Mouse (Mus musculus): Measurements from ENCODE around the gene Kcnj12.

Kcnj12 gene

DNA sequence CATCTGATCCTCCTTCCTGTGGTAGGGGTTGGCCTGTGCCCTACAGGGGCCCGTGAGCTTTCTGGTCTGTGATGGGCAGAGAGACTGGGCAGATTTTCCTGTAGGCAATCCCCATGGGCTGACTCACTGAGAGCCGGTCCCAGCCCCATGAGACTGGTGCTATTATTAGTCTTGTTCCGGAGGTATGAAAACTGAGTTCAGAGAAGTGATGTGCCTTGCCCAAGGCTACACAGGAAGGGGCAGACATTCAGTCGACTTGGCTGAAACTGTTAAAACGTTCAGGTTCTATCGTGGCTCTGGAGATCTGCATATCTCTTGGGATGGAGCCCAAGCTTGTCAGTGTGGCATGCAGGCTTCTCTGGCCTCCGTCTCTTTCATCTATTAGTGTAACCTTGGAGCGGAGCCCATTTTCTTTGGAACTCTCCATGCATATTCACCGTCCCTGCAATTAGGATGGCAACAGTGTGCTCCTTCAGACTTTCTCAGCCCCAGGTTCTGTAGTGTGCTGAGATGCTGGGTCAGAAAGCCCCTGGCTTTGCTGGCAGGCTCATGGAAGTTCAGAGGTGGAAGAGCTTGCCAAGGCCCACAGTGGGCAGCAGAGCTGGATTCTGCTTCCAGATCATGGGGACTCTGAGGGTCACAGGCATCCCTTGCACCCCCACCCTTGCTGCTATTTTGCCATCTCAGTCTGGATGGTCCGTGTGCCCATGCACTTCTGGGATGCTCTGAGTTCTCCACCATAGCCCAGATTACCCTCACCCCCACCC is 37.5 kb downstream of the Kcnj12 start:
- no peak for DNase-seq (ENCODE audit: low spot score)

DNA sequence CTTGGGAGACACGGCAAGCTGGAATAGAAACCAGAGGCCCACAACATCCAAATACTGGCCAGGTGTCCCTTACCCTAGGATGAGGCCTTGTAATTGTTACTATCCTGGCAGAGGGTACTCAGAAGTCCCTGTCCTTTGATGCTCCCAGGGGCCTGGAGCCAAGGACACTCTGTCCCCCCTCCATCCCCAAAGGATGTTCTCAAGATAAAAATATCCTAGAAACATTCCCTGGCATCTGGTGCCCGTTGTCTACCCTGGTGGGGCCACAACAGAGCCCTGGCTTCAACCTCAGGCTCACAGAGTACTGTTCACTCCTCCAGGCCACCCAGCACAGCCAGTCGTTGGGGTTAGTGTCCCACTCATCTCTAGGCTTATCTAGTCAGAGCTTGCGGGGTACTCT is 38.3 kb downstream of the Kcnj12 start:
- DNase-seq (ENCODE audit: low spot score): no peak

DNA sequence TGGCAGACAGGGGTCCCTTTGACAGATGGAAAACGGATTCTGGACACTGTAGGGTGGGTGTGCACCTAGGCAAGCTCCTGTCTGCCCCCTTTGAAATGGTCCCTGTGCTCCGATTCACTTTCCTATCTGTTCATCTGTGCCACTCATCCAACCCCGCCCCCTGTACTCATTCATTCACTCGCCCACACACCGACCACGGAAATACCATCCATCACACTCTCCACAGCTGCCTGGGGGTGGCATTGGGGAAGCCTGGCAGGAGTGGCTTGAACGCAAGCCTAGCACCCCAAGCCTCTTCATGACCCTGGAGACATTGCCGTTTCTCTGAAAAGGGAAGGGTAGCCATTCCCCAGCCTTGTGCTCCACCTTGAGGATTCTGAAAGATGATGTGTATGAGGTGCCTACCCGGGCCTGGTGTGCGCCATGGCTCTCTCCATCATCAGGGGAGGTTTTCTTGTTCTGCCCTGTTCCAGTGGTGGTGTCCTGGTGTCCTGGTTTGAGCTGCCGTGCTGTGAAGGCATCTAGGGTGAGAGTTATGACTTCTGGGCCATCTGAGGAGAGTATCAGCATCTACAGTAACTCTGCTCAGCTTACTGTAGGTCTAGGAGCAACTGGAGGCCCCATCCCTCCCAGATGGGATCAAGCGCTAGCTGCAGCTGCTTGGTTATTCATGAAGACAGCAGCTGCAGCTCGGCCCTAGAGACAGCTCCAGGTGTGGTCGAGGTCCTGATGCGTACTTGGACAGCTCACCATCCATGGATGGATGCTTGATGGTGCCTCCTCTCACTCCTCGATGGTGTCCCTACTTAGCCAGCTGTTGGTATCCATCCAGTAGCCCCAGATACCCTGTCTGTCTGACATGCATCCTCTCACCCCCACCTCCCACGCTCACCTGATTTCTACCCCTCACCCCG is 40.4 kb downstream of the Kcnj12 start:
- DNase-seq (ENCODE audit: low spot score): no peak

DNA sequence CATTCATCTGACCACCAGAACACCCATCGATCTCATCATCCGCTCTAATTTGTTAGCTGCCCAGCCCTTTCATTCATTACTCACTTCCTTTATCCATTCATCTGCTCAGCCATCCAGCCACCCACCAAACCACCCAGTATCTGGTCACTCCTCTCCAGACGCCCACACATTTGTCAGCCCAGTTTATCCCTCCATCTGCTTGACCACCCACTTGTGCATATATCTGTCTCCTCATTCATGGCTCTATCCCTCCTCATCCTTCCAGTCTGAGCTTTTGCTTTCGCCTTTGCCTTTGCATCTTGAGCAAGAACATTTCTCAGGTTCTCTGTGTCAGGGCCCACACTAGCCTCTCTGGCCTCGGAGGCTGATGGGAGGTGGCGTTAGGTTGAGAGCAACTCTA is 41.1 kb downstream of the Kcnj12 start:
- DNase-seq (ENCODE audit: low spot score): no peak

DNA sequence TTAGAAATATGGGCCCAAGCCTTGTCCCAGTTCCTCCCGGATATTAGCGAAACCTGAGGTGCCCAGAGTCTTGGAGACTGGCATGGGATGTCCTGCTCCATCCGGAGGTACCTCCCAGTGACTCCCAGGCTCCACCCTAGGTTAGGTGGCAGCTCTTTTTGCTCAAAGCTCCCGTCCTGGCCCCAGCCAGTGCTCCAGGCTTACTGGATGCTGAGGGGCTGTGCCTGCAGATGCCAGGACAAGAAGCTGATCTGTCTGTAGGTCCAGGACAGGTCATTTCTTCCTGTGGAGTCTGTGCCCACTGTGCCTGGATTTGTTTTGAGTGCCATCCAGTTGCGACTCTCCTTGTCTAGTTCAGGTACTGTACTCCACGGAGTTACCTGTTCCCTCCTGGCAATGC is 43.3 kb downstream of the Kcnj12 start:
- no peak for DNase-seq (ENCODE audit: low spot score)

DNA sequence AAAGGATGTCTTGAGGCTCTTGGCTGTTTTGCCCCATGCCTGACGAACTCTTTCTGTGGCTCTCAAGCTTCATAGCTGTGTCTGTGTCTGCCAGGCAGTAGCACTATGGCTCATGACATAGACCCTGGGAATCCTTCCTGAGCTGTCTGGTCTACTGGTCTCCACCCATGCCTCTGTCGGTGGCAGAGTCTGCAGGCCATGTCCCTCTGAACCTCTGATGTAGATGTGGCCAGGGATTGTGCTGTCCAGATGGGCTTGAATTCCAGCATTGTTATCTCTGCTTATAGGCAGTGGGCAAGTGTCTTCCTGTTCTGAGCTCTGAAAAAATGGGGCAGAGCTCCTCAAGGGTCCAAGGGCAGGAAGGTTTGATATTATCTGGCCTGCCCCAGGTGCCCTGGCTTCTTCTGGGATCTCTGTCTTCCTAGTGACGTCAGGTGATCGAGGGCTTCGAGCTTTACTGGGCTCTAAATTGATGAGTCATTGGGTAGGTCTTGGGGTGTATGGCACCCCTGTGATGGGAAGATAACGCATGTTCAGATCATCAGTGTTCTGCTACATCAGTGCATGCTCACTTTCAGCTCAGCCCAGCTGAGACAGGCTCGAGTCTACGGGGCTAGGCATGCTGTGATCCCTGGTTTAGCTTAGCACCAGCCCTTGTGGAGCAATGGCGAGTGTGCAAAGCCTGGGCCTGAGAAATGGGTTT is 44.9 kb downstream of the Kcnj12 start:
- DNase-seq (ENCODE audit: low spot score): no peak

DNA sequence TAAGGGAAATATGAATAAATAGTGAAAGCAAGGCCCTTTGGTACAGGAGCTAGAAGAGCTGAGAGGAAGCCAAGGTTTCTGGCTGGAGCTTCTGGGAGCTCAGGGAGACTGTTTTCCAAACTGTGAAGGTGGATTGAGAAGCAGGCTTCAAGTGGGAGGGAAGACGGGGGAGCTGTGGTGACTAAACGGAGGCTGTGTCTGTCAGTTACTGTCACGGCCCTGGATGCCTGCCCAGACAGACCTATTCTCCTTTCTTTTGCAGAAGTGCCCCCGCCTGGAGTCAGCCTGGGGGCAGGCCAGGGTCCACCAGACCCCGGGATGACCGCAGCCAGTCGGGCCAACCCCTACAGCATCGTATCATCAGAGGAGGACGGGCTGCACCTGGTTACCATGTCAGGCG is 46.5 kb downstream of the Kcnj12 start:
- no peak for DNase-seq (ENCODE audit: low spot score)

DNA sequence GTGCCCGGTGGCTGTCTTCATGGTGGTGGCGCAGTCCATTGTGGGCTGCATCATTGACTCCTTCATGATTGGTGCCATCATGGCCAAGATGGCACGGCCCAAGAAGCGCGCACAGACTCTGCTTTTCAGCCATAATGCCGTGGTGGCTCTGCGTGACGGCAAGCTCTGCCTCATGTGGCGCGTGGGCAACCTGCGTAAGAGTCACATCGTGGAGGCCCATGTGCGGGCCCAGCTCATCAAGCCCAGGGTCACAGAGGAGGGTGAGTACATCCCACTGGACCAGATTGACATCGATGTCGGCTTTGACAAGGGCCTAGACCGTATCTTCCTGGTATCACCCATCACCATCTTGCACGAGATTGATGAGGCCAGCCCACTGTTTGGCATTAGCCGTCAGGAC is 47.3 kb downstream of the Kcnj12 start:
- DNase-seq (ENCODE audit: low spot score): no peak

DNA sequence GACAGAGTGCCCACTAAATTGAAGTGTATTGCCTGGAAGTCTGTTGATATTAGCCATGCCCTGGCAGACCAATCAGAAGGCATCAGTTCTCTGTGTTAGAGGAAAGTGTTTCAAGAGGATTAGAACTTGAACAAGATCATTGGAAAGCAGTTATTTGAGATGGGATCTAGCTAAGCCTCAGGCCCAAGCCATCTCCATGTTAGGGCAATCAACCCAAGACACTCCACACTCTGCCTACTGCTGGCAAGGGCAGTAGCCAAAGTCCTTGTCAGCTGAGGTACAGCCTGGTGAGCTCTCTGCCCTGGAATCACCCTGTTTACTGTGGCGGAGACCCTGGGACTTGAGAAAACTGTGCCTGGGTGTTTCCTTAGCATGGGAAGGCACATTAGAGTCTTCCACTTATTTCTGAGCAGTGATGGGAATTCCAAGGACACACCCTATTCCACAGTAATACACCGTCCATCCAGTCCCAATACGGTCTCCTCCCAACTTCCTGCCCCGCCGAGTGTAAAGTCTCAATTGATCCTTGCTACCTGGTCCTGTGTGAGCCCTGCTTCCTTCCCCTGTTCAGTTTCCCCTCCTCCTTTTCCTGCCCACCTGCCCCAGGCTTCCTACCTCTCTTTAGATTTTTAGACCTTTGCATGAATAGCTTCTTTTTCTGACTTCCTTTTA is 52.4 kb downstream of the Kcnj12 start:
- no peak for DNase-seq (ENCODE audit: low spot score)

DNA sequence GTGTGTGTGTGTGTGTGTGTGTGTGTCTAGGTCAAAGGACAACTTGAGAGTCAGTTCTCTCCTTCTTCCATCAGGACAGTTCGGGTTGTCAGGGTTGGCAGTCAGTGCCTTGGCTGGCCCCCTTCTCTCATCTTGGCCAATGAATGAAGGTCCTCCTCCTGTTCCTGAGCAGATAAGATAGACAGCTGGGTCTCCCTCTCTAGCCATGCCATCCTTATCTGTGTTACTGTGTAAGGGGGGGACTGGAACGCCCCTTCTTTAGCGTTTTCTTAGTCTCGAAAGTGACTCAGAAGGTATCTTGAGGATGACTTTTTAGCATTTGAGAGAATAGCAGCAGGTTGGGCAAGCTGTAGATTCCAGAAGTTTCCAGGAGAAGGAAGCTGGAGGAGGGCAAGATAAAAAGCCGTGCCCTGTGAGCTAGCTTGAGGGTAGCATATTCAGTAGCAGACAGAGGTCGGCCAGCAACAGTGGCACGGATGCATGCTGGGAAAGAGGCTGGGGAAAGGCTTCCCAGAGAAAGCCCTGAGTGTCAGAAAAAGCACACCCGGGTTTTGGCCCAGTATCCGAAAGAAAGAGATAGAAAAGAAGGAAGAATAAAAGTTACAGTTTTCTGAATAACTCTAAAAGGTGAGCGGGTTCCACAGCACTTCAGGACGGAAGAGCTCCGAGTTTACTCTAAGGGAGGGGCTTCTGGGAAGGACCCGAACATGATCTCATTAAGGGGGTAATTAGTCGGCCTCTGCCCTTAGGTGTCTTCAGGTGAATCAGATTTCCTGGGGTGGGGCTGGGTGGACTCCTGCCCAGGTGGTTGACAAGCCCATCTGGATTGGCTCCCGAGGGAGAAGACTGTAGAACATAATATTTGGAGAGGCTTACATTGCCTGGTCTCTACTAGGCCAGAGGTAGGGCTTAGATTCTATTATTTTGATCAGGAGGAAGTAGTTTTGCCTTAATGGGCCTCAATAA is 53.3 kb downstream of the Kcnj12 start:
- DNase-seq (ENCODE audit: low spot score): no peak

DNA sequence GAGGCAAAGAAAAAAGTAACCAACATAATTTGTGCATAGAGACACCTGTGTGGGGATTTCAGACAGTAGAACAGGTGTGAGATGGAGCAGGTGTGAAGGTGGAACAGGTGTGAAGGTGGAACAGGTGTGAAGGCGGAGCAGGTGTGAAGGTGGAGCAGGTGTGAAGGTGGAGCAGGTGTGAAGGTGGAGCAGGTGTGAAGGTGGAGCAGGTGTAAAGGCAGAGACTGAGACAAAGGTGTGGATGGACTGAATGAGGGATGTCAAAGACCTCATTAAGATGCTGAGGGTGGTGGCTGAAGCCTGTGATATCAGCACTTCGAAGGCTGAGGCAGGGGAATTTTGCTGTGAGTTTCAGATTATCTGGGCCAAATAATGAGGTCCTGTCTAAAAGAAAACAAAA is 59.3 kb downstream of the Kcnj12 start:
- no peak for DNase-seq (ENCODE audit: low spot score)

DNA sequence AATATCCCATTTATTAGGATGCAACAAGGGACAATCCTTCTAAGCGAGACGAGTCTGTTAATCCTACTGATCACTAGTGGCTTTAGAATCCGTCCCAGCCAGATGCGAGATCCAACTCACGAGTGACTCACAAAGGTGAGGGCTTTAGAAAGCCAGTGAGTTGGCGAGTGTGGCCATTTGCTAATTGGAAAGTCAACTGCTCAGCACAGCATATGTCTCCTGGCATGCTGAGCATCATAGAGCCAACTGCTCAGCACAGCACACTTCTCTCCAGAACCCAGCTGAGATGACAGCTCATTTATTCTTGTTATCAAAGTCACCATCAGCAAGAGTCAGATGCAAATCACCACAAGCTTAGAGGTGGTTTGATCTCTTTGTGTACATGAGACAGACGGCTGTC is 67.8 kb downstream of the Kcnj12 start:
- no peak for DNase-seq (ENCODE audit: low spot score)

DNA sequence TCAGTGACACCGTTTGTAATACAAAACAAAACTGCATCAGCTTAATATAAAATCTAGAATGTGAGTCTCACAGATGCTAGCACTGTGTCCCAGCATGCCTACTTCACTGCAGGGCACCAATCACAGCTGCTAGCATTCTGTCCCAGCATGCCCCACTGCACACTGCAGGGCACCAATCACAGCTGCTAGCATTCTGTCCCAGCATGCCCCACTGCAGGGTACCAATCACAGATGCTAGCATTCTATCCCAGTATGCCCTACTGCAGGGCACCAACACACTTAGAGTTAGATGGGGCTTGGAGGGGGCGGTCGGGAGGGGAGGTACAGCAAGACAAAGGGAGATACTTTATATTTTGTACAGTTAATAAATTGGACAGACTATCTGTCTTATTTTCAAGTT is 68.8 kb downstream of the Kcnj12 start:
- DNase-seq (ENCODE audit: low spot score): no peak

DNA sequence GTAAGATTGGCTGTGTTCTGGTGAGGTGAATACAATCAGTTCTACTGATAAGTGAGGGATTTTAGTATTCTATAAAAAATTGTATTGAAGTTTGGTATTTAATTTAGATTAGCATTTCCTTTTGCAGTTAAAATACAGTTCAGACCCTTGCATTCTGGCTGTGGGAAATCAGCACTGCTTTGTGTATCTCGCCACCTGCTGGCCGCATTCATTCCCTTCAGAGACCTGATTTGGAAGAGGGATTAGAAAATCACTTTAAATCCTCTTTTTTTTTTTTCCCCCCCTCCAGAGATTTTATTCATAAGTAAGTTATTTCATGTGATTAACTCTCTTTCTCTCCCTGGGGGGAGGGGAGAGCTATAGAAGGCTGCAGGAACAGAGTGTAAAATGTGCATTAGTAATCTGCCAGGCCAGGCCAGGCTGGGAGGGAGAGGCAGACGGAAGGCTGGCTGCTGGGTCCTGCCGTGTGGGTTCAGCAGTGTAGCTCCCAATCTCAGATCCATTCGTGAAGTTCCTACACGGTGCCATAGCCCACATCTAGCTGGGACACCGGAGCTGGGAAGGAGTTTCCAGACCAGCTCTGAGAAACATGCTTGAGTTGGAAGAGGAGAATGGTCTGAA is 69.4 kb downstream of the Kcnj12 start:
- DNase-seq (ENCODE audit: low spot score): peak; percentile 61

DNA sequence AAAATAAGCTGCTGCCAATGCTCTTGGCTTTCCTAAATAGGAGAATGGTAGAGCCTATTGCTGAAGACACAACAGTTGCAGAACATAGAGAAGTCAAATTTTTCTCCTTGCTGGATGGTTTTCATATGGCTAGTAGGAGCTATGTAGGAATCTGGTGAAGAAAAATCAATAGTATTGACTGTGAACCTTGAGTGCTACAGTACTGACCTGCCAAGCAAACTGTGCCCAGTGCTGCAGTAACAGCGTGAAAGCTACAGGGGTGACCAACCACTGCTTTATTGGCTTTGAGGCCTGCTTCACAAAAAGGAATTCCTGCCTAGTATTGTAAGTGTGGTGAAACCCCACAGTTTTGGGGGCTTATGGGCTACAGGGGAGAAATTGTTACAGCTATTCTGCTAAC is 75.7 kb downstream of the Kcnj12 start:
- no peak for DNase-seq (ENCODE audit: low spot score)

DNA sequence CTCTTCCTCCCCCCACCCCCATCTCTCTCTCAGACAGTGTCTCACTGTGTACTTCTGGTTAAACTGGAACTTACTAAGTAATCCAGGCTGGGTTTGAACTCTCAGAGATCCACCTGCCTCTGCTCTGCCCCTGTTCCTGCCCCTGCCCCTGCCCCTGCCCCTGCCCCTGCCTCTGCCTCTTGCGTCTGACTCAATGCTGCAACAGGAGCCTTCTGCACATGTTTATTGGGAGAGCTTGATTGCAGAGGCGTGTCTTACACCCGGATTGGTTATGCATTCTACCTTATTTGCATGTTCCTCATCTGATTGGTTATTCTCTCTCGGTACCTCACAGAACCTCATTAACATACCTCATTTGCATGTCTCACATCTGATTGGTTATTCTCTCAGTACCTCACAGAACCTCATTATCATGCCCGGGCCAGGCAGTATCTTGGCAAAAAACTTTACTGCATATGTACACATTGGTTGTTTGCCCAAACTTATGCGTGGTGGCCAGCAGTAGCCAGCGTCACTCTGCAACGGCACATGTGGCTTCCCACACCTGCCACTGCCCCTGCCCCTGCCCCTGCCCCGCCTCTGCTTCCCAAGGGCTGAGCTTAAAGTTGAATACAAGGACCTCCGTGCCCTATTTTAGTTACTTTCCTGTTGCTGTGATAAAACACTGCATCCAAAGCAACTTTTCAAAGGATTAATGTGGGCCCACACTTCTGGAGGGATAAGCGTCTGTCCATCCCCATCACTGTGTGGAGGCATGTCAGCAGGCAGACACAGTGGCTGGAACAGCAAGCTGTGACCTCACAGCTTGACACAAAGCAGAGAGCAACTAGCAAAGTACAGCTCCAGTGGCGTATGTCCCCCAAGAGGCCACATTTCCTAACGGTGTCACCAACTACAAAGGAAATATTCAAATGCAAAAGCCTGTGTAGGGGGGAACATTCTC is 80.3 kb downstream of the Kcnj12 start:
- no peak for DNase-seq (ENCODE audit: low spot score)

DNA sequence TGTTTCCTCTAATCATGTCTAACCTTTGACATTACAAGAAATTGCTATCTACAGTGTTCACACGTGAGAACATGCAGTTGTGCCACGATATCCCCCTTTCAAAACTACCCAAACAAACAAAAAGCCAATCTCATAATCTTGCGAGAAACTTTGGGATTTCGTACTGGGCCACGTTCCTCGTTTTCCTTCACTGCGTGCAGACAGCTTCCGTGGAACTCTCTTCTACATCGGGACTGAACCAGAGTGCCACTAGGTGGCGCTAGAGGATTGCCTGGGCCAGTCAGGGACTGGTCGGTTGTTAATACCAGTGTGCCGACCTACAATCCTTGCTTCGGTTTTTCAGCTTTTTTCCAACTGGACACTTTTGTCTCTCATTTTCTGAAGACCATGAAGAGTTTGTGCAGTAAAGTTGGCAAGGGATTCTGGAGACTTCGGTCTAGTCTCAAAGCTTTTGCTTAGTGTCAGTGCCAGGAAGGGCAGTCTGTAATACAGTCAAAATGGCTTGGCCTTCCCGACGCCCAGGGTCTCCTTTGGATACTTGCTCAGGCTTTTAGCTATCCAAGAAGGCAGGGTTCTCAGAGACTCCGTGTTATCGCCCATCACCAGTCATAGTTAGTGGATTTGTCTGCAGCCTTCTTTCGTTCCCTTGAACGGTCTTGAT is 82.0 kb downstream of the Kcnj12 start:
- peak; percentile 88 for DNase-seq (ENCODE audit: low spot score)

DNA sequence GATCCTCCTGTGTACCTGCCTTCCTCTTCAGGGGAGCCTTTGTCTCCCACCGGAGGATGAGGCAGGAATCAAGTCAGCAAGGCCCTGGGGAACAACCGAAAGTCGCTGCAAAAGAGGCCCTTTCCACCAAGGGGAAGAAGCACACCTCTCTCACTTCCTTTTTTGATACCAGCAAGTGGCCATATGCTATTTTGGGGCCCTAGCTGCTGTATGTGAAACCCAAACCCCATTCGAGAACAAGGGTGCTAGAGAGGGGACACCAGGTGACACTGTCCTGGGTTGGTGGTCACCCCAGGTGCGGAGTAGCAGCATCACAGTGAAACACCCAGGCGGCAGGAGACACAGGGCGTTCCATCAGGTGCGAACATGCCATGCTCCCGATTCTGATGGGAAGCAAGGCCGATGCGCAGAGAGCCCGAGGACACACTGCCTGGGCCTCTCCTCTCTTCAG is 86.6 kb downstream of the Kcnj12 start:
- DNase-seq (ENCODE audit: low spot score): no peak

DNA sequence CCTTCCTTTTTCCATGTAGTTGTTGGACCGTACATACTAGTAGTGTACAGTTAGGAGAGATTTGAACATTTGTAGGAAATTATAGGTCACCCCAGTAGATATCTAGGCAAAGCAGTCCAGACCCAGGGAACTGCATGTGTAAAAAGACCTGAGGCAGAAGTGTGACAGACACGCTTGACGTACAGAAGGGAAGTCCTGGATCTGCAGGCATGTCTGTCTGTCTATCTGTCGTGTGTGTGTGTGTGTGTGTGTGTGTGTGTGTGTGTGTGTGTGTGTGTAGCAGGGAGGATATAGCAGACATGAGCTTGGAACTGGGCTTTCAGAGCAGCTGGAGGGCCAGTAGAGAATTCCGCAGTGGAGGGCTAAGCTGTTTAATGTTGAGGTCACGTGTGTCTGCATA is 87.3 kb downstream of the Kcnj12 start:
- DNase-seq (ENCODE audit: low spot score): no peak

Measured in urinary bladder, postnatal 25 days (tissue).